Mouse (Mus musculus) neutrophil, adult 5-6 weeks (primary cell): ENCODE measurements around the gene Aco2. TPM values are rescaled to one million over a fixed set of nuclear protein-coding genes. Genes with fewer than 3 reads are reported as not detected.

ENCODE experiments used
- ATAC-seq: fragments of 151-379, 151-347 bp; 2 replicates; pipeline ENCODE4 v1.8.0; 2017; ENCODE audit warnings: mild to moderate bottlenecking, moderate TSS enrichment; ENCODE audit not compliant: insufficient number of reproducible peaks, poor library complexity, low FRiP score, severe bottlenecking; ENCODE audit errors: extremely low read depth
- total RNA-seq: library from RNA; stranded (forward); fragments of 200-1000 nt; gene quantifications from 2 replicates; pipeline ENCODE4 v1.2.3, GENCODE M21; 2017

Aco2 gene
- 86.2 and 108 TPM in 2 replicates for total RNA-seq

- ATAC-seq: peak; percentile 91
Observed at GRCm38 (mm10) chr15:81872262-81873136, at the start of gene Aco2. Aco2 (plus strand) TSS chr15:81872309.

GRCm38 (mm10) chr15:81822631-81823030, 49.5 kb upstream of the Aco2 start:
- no peak for ATAC-seq

GRCm38 (mm10) chr15:81824832-81825231, 47.3 kb upstream of the Aco2 start:
- ATAC-seq: no peak

- ATAC-seq: no peak
Observed at GRCm38 (mm10) chr15:81828426-81829207, 43.5 kb upstream of the Aco2 start.

- no peak for ATAC-seq
Observed at GRCm38 (mm10) chr15:81829208-81829580, 42.9 kb upstream of the Aco2 start.

- no peak for ATAC-seq
Observed at GRCm38 (mm10) chr15:81830530-81830929, 41.6 kb upstream of the Aco2 start.

GRCm38 (mm10) chr15:81831136-81831825, 40.8 kb upstream of the Aco2 start:
- peak; percentile 94 for ATAC-seq

- no peak for ATAC-seq
Observed at GRCm38 (mm10) chr15:81832219-81832618, 39.9 kb upstream of the Aco2 start.

- no peak for ATAC-seq
Observed at GRCm38 (mm10) chr15:81833481-81833880, 38.6 kb upstream of the Aco2 start.

GRCm38 (mm10) chr15:81834171-81834841, 37.8 kb upstream of the Aco2 start:
- no peak for ATAC-seq

- no peak for ATAC-seq
Observed at GRCm38 (mm10) chr15:81835007-81835880, 36.9 kb upstream of the Aco2 start.

GRCm38 (mm10) chr15:81836124-81836821, 35.8 kb upstream of the Aco2 start:
- peak; percentile 23; the same call in 1 of the 2 replicates for ATAC-seq

- ATAC-seq: no peak
Observed at GRCm38 (mm10) chr15:81836966-81837920, 34.9 kb upstream of the Aco2 start.

- no peak for ATAC-seq
Observed at GRCm38 (mm10) chr15:81838554-81839235, 33.4 kb upstream of the Aco2 start.

GRCm38 (mm10) chr15:81839634-81840033, 32.5 kb upstream of the Aco2 start:
- ATAC-seq: no peak

GRCm38 (mm10) chr15:81840306-81840705, 31.8 kb upstream of the Aco2 start:
- no peak for ATAC-seq
